ENCODE assay signal across 8 mouse cellular contexts in the genomic region with DNA sequence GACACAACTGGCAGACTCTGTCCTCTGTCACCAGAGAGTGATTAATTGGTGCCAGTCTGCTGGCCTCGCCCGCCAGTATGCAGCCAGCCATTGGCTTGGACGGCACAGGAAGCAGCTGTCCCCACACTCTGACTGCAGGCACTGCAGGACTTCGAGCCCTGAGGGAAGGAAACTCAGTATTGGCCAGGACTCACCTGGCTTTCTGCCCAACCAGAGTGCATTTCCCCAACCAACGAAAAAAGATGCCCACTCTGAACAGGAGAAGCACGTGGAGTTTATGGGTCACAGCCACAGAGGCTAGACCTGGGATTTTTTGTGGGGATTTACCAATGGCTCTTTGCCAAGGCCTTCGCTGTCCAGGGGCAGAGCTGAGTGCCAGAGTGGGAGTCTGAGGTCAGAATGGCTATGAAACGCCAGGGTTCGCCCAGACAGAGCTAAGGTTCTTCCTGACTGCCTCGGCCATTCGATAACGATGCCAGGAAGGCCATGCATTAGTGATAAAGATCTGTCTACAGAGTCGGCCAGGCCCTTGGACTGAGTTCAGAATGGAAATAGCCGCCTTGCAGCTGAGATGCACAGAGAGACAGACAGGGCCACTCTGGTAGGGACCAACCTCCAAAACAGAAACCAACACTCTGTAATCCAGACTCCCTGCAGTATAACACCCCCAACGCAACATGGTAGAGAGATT.
DNase-seq lines count a peak whose midpoint lies in the region; ATAC-seq and TF ChIP-seq lines count a peak whose summit lies in the region.

No protein-coding gene starts in this region.

- no peaks in the 10 kb centered on the region for H3K9me3 ChIP-seq in liver, embryonic 12.5 days (replicated peaks)
- H3K9me3 ChIP-seq in liver, embryonic 11.5 days (ENCODE audit: control insufficient read depth, low read length) = no peaks in the 10 kb centered on the region
- H3K9me3 ChIP-seq in heart, embryonic 11.5 days (replicated peaks; ENCODE audit: control insufficient read depth, low read length) = no peaks in the 10 kb centered on the region
- H3K9me3 ChIP-seq in liver, postnatal 0 days (ENCODE audit: low read length) = no peaks in the 10 kb centered on the region

- no peak for DNase-seq in liver, embryonic 11.5 days (ENCODE audit: low spot score)
- peak; percentile 68 for DNase-seq in cerebellum, adult 9-11 months
- peak; percentile 90 to 93 for DNase-seq in kidney, adult 8-10 months
- peak; percentile 29 for DNase-seq in liver, postnatal 0 days
- DNase-seq in right cerebral cortex, adult 18-20 months = peak; percentile 36
- DNase-seq in embryo, embryonic 9.5 days (ENCODE audit: extremely low spot score) = no peak

- no peak for TF ChIP-seq EP300 in liver, postnatal 0 days (IDR thresholded peaks at IDR 0.05; ENCODE audit: low read depth)

- no peak overlapping the region for H3K4me2 ChIP-seq in liver, embryonic 12.5 days
- no peak overlapping the region for H3K4me2 ChIP-seq in liver, embryonic 11.5 days
- peak overlapping the region; percentile 8; the same call in 1 of the 2 replicates for H3K4me2 ChIP-seq in heart, embryonic 11.5 days
- 0 out of 2 replicates have a peak overlapping the region, but pooled peaks have one; percentile 23 for H3K4me2 ChIP-seq in liver, postnatal 0 days (ENCODE audit: low read depth, low read length)

- no peak for TF ChIP-seq CTCF in liver, postnatal 0 days (IDR thresholded peaks at IDR 0.05; ENCODE audit: low read depth)

- H3K36me3 ChIP-seq in liver, embryonic 12.5 days = no peaks in the 10 kb centered on the region; the same call in 1 of the 2 replicates
- no peaks in the 10 kb centered on the region for H3K36me3 ChIP-seq in liver, embryonic 11.5 days (ENCODE audit: control insufficient read depth, insufficient read depth, low read length)
- H3K36me3 ChIP-seq in heart, embryonic 11.5 days (ENCODE audit: control insufficient read depth, insufficient read depth, low read length) = no peaks in the 10 kb centered on the region
- no peaks in the 10 kb centered on the region for H3K36me3 ChIP-seq in liver, postnatal 0 days (replicated peaks; ENCODE audit: insufficient read depth, low read length)

- no peak overlapping the region for H3K27ac ChIP-seq in liver, embryonic 12.5 days
- H3K27ac ChIP-seq in liver, embryonic 11.5 days (ENCODE audit: low read depth, low read length) = no peak overlapping the region
- no peak overlapping the region for H3K27ac ChIP-seq in heart, embryonic 11.5 days (ENCODE audit: low read depth, low read length)
- H3K27ac ChIP-seq in liver, postnatal 0 days (ENCODE audit: low read depth) = no peak overlapping the region

- no peaks in the 10 kb centered on the region for H3K27me3 ChIP-seq in liver, embryonic 12.5 days (replicated peaks)
- H3K27me3 ChIP-seq in liver, embryonic 11.5 days (replicated peaks; ENCODE audit: control insufficient read depth, insufficient read depth, low read length) = no peaks in the 10 kb centered on the region
- no peaks in the 10 kb centered on the region for H3K27me3 ChIP-seq in heart, embryonic 11.5 days (ENCODE audit: control insufficient read depth, insufficient read depth, low read length)
- no peaks in the 10 kb centered on the region for H3K27me3 ChIP-seq in liver, postnatal 0 days (ENCODE audit: insufficient read depth, low read length)

- H3K9ac ChIP-seq in liver, embryonic 12.5 days = no peak overlapping the region
- no peak overlapping the region for H3K9ac ChIP-seq in liver, embryonic 11.5 days (ENCODE audit: low read depth, low read length)
- no peak overlapping the region for H3K9ac ChIP-seq in heart, embryonic 11.5 days (ENCODE audit: low read depth, low read length)
- no peak overlapping the region for H3K9ac ChIP-seq in liver, postnatal 0 days (replicated peaks)

- ATAC-seq in liver, embryonic 12.5 days = peak; percentile 16; the same call in 1 of the 2 replicates
- no peak; the same call in 1 of the 2 replicates for ATAC-seq in liver, embryonic 11.5 days (replicated peaks; ENCODE audit: low FRiP score)
- peak; percentile 42; the same call in 1 of the 2 replicates for ATAC-seq in heart, embryonic 11.5 days (replicated peaks; ENCODE audit: insufficient number of reproducible peaks, low FRiP score, low TSS enrichment)
- ATAC-seq in liver, postnatal 0 days = peak; percentile 73

- peaks cover 25% of the 10 kb centered on the region for H3K4me1 ChIP-seq in liver, embryonic 12.5 days
- H3K4me1 ChIP-seq in liver, embryonic 11.5 days (replicated peaks; ENCODE audit: control insufficient read depth, insufficient read depth, low read length) = peaks cover 8% of the 10 kb centered on the region; the same call in 1 of the 2 replicates
- H3K4me1 ChIP-seq in heart, embryonic 11.5 days (ENCODE audit: control insufficient read depth, insufficient read depth, low read length) = peaks cover 5% of the 10 kb centered on the region; the same call in 1 of the 2 replicates
- H3K4me1 ChIP-seq in liver, postnatal 0 days (ENCODE audit: insufficient read depth) = peaks cover 4% of the 10 kb centered on the region

- no peak overlapping the region for H3K4me3 ChIP-seq in liver, embryonic 12.5 days
- H3K4me3 ChIP-seq in liver, embryonic 11.5 days (ENCODE audit: low read depth, low read length) = no peak overlapping the region
- H3K4me3 ChIP-seq in heart, embryonic 11.5 days (ENCODE audit: low read depth, low read length) = no peak overlapping the region
- no peak overlapping the region for H3K4me3 ChIP-seq in liver, postnatal 0 days (ENCODE audit: low read depth, low read length)

- WGBS in liver, embryonic 12.5 days (ENCODE audit: insufficient replicate concordance) = 44% methylated on average over 15 of the region's 15 CpGs
- 61% methylated on average over 15 of the region's 15 CpGs for WGBS in liver, embryonic 11.5 days
- WGBS in heart, embryonic 11.5 days (ENCODE audit: insufficient replicate concordance) = 62% methylated on average over 15 of the region's 15 CpGs
- whole genome bisulfite sequencing in liver, postnatal 0 days (ENCODE audit: insufficient replicate concordance) = 32% methylated on average over 15 of the region's 15 CpGs

Comparison
In these comparisons a context has a peak if more than half of its experiments do, and no peak if none do; other contexts are left out.
1. H3K4me2 ChIP-seq: peak in heart, embryonic 11.5 days (single experiment) and liver, postnatal 0 days (single experiment); none in liver, embryonic 12.5 days (single experiment) and liver, embryonic 11.5 days (single experiment).
2. DNase-seq: peak in cerebellum, adult 9-11 months (single experiment), kidney, adult 8-10 months (2 of 2), liver, postnatal 0 days (single experiment) and right cerebral cortex, adult 18-20 months (single experiment); none in liver, embryonic 11.5 days (single experiment) and embryo, embryonic 9.5 days (single experiment).